Mouse (Mus musculus): ENCODE results near the gene Ak1.
A peak's percentile ranks its signal among the peaks of the same experiment; 100 is the strongest.

DNA sequence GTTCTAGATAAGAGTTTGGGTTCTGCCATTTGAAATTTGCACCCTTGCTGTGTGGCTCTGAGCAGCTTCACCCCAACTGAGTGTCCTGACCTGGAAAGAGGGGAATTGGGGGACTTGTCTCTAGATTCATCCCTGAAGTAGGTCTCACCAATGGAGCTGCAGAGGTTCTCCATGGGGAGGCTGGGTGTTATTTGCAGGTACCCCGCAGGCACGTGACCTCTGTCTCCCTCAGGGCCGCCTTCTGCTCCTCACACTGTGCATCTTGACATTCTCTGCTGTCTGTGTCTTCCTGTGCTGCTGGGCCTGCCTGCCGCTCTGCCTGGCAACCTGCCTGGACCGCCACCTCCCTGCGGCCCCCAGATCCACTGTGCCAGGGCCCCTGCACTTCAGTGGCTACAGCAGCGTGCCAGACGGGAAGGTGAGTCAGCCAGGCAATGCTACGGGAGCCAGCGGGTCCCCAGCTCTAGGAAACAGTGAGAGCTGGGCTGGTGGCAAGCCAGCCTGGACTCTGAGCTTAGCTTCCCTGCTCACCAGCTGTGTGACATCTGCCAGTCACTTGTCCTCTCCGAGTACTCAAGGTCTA, 32.3 kb upstream of the Ak1 start:
- TF ChIP-seq CTCF (IDR thresholded peaks at IDR 0.05; ENCODE audit: borderline replicate concordance, insufficient read depth, low read depth, low read length) (no peak), POLR2A (IDR thresholded peaks at IDR 0.05; ENCODE audit: borderline replicate concordance, insufficient read depth, low read length) (0 out of 2 replicates have a peak, but pooled peaks have one; percentile 17)
